Mouse (Mus musculus) midbrain, embryonic 13.5 days (tissue): ENCODE measurements around the gene Arl14. TPM values are rescaled to one million over a fixed set of nuclear protein-coding genes. Genes with fewer than 3 reads are reported as not detected.
"Not testable (repeated sequence)": the region's sequence is repeated elsewhere in the genome, so short reads cannot be mapped to it uniquely, and the experiment has no call there.

Experiments used
- ATAC-seq: fragments of 200-750 bp; cut with Nextera tagmentation; 2 replicates; pipeline ENCODE4 v1.8.0; 2017; ENCODE audit warnings: mild to moderate bottlenecking, moderate TSS enrichment, moderate library complexity
- H3K27ac ChIP-seq: fragments of 300-500 bp; sonication (generic); 2 replicates; pipeline ENCODE4 v1.5.1; 2015; ENCODE audit warnings: inconsistent platforms, mild to moderate bottlenecking, moderate library complexity
- H3K27me3 ChIP-seq: fragments of 300-500 bp; sonication (generic); 2 replicates; pipeline ENCODE4 v1.6.1; 2015; ENCODE audit warnings: mild to moderate bottlenecking, inconsistent platforms
- H3K36me3 ChIP-seq: fragments of 300-500 bp; sonication (generic); 2 replicates; pipeline ENCODE4 v1.6.1; 2015; ENCODE audit warnings: mild to moderate bottlenecking, inconsistent platforms
- H3K4me1 ChIP-seq: fragments of 300-500 bp; sonication (generic); replicated peaks from 2 replicates; pipeline ENCODE4 v1.6.1; 2015; ENCODE audit warnings: inconsistent platforms
- H3K4me2 ChIP-seq: fragments of 300-500 bp; sonication (generic); replicated peaks from 2 replicates; pipeline ENCODE4 v1.6.1; 2015; ENCODE audit warnings: moderate library complexity, mild to moderate bottlenecking, inconsistent platforms
- H3K4me3 ChIP-seq: fragments of 300-500 bp; sonication (generic); replicated peaks from 2 replicates; pipeline ENCODE4 v1.5.1; 2015; ENCODE audit warnings: mild to moderate bottlenecking, inconsistent platforms
- H3K9ac ChIP-seq: fragments of 300-500 bp; sonication (generic); replicated peaks from 2 replicates; pipeline ENCODE4 v1.6.1; 2015; ENCODE audit warnings: mild to moderate bottlenecking, inconsistent platforms
- H3K9me3 ChIP-seq: fragments of 300-500 bp; sonication (generic); 2 replicates; pipeline ENCODE4 v1.6.1; 2016; ENCODE audit warnings: mild to moderate bottlenecking, inconsistent platforms
- WGBS: fragments of 180-500 bp; shearing (Covaris S2); methylation state at CpG from one replicate; pipeline ENCODE4 v1.1.7; 2015; 5-methylcytosine and 5-hydroxymethylcytosine counted together
- polyA plus RNA-seq: library from polyadenylated mRNA; unstranded; fragments of >200 nt; fragmentation: Nextera tagmentation; extraction: Ambion mirVana; gene quantifications from 2 replicates; pipeline ENCODE4 v1.2.1, GENCODE M21; 2015

Gene Arl14
- polyA plus RNA-seq, 1 experiment from 2014 or later: not detected

DNA sequence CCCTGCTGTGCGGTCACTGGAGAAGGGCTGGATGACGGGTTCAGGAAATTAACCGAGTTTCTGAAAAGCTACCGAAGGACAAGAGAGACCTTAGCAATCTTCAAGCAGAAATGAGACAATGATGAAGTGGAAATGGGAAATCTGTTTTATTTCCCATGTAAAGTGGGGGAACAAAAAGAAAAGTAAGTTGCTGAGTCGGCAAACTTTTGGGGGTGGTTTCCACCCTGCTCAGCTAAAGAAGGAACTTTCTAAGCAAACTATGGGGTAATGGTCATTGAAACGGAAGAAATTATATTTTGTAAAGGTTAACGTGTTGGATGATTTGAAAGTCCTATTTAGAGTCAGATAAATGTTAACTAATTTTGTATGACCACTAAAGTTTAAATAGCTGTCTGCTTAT lies 768 bp downstream of the Arl14 start:
- ATAC-seq: no peak
- Histone ChIP-seq H3K4me2 (no peak overlapping the region), H3K27ac (no peak overlapping the region), H3K9ac (no peak overlapping the region), H3K27me3 (no peaks in the 10 kb centered on the region), H3K4me1 (no peaks in the 10 kb centered on the region), H3K4me3 (no peak overlapping the region), H3K36me3 (no peaks in the 10 kb centered on the region), H3K9me3 (no peaks in the 10 kb centered on the region)
- 87% methylated on average over 7 of the region's 7 CpGs for WGBS

DNA sequence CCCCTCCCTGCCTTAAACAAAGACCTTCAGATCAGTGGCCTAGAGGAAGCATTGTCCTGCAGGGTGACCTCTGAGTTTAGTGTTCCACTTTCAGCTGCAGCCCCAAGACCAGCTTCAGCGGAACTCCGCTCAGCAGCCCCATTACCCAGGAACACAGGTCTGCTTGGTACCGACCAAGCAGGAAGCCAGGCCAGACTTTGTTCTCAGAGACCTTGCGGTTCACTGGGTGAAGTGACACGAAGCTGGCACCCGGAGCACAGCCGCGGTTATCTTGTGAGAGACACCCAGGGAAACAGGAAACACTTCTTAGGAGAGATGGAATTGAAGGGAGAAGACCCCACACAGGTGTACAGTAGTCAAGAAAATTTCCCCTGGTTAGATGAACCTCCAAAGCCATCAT lies 1.4 kb downstream of the Arl14 start:
- Histone ChIP-seq H3K9ac (no peak overlapping the region), H3K4me3 (no peak overlapping the region)
- 83% methylated on average over 8 of the region's 8 CpGs for WGBS

DNA sequence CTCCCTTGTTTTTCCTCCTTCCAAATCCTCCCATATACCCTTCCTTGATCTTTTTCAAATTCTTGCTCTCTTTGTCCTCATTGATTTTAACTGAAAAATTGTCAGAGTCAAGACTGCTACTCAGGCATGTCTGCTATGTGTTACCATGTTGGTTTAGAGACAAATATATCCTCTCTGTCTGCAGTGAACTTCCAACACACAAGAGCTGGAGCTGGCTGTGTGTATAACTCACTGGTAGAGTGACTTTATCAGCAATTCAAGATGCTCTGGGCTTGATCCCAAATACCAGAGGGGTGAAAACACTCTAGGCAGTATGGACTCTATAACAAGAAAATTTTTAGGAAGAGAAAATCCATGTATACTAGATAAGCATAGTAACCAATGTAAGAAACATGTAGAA lies 2.8 kb downstream of the Arl14 start:
- Histone ChIP-seq H3K4me2 (no peak overlapping the region), H3K27ac (no peak overlapping the region), H3K36me3 (no peaks in the 10 kb centered on the region), H3K4me3 (no peak overlapping the region), H3K9ac (no peak overlapping the region), H3K27me3 (no peaks in the 10 kb centered on the region), H3K4me1 (no peaks in the 10 kb centered on the region), H3K9me3 (no peaks in the 10 kb centered on the region)
- ATAC-seq: no peak

More for the DNA sequence above, 1.4 kb downstream of the Arl14 start:
- no peaks in the 10 kb centered on the region for H3K4me1 ChIP-seq
- H3K27ac ChIP-seq: no peak overlapping the region
- H3K27me3 ChIP-seq: no peaks in the 10 kb centered on the region
- no peaks in the 10 kb centered on the region for H3K9me3 ChIP-seq
- H3K36me3 ChIP-seq: no peaks in the 10 kb centered on the region
- H3K4me2 ChIP-seq: no peak overlapping the region
- ATAC-seq: no peak

DNA sequence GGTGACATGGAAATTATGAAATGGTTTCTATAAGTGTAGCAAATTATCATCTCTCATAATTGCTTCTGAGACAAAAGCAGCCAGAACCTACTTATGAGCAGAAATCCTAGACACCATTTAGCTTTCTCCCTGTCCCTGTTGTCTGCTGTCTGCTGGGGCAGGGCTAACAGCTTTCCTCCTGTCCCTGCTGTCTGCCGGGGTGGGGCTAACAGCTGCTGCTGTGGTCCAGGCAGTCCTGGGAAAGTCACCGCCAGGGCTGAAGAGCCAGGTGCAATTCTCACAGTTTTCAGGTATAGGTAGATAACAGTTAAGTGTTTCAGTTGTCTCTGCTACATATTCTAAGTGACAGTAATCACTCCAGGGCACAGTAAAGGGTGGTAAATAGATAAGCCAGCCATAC lies 4.3 kb downstream of the Arl14 start:
- Histone ChIP-seq H3K27me3 (no peaks in the 10 kb centered on the region), H3K4me1 (no peaks in the 10 kb centered on the region), H3K9ac (no peak overlapping the region), H3K4me3 (no peak overlapping the region), H3K4me2 (no peak overlapping the region), H3K9me3 (no peaks in the 10 kb centered on the region), H3K27ac (no peak overlapping the region), H3K36me3 (no peaks in the 10 kb centered on the region)
- WGBS: 71% methylated on average over 2 of the region's 2 CpGs
- ATAC-seq: no peak

DNA sequence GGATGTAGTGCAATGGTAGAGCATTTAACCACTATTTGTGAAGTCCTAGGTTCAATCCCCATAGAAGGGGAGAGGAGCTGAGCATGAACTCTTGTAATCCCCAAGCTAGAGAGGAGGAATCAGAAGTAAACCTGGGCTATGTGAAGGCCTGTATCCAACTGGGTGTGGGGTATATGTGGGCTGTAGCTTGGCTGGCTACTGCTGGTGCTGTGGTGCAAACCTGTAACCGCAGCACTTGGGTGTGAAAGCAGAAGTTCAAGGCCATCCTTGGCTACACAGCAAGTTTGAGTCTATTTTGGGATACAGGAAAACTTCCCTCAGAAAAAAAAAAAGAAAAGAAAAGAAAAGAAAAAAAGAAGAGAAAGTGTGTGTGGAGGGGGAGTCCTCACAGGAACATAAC lies 5.8 kb downstream of the Arl14 start:
- no peak overlapping the region for H3K9ac ChIP-seq
- ATAC-seq: no peak
- H3K27ac ChIP-seq: no peak overlapping the region
- no peaks in the 10 kb centered on the region for H3K9me3 ChIP-seq
- 81% methylated on average over 1 of the region's 1 CpGs for whole genome bisulfite sequencing
- no peaks in the 10 kb centered on the region for H3K36me3 ChIP-seq
- no peaks in the 10 kb centered on the region for H3K4me1 ChIP-seq
- H3K27me3 ChIP-seq: no peaks in the 10 kb centered on the region
- H3K4me2 ChIP-seq: no peak overlapping the region
- H3K4me3 ChIP-seq: no peak overlapping the region

DNA sequence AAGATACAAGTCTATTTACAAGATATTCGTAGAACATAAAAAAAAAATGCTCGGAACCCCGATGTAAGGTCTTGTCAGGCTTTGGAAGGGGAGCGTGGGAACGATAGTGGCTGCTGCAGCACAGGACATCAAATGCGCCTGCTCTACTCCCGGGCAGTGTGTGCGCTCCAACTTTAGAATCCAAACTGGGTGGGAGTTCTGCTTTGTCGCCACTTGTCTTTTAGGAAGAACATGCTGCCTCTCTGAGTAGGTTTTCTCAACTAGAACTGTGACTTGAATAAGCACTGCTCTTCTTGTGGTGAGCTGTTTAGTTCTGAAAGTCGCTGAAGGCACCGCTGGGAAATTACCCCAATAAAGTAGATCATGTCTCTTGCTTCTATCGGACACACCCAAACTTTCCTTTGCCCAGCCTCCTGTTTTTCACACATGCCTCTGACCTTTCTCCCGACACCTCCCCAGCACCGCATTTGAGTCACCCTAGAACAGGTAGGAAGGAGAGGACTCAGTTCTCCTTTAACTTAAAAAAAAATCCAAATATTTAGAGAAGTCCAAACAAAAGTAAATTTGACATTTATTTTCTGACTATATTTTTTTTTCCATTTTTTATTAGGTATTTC lies 9.4 kb downstream of the Arl14 start:
- Histone ChIP-seq H3K4me1 (no peaks in the 10 kb centered on the region), H3K9me3 (no peaks in the 10 kb centered on the region), H3K4me3 (no peak overlapping the region), H3K9ac (no peak overlapping the region), H3K36me3 (no peaks in the 10 kb centered on the region), H3K27me3 (no peaks in the 10 kb centered on the region), H3K27ac (no peak overlapping the region), H3K4me2 (no peak overlapping the region)
- no peak for ATAC-seq
- 94% methylated on average over 14 of the region's 14 CpGs for WGBS

DNA sequence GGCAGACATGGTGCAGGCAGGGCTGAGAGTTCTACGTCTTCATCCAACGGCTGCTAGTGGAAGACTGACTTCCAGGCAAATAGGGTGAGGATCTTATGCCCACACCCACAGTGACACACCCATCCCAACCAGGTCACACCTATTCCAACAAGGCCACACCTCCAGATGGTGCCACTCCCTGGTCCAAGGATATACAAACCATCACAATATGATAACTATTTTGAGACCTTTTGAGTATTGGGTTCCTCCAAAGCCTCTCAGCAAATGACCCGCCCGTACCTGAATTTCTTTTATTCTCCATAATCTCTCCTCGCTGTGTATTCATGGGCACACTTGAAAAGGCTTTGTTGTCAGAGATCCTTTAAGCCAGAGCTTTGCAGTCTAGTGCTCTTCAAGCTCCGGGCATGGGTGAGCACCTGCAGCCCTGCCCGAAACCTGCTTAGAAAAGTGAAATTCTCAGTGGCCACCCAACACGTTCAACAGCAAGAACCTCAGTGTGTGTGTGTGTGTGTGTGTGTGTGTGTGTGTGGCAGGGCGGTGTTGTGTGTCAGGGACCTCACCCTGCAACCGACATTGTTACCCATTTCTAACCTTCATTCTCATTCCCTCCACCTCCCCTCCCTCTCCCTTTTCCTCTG lies 11.5 kb downstream of the Arl14 start:
- not testable (repeated sequence) for H3K36me3 ChIP-seq, ATAC-seq, H3K27ac ChIP-seq, H3K9ac ChIP-seq, H3K9me3 ChIP-seq, H3K27me3 ChIP-seq, H3K4me1 ChIP-seq, H3K4me2 ChIP-seq, H3K4me3 ChIP-seq
- 85% methylated on average over 10 of the region's 10 CpGs for WGBS

DNA sequence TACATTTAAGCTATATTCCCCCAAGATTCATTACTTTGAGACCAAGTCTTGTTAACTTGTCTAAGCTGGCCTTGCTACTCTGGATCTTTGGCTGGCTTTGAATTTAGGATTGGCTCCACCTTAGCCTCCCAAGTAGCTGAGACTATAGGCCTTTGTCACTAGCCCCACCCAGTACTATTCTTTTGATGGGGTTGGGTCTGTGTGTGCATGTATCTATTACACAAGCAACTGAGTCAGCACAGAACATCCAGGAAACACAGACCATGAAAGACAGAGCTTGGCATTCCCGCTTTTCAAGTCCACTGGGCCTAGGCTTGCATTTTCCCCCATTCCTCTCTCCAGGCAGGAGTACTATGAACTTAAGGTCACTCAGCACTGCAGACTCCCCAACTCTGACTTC lies 12.3 kb downstream of the Arl14 start:
- H3K9me3 ChIP-seq: no peaks in the 10 kb centered on the region
- no peak for ATAC-seq
- H3K36me3 ChIP-seq: no peaks in the 10 kb centered on the region
- no peaks in the 10 kb centered on the region for H3K27me3 ChIP-seq
- WGBS: 92% methylated on average over 1 of the region's 1 CpGs
- no peak overlapping the region for H3K4me2 ChIP-seq
- no peak overlapping the region for H3K27ac ChIP-seq
- H3K4me3 ChIP-seq: no peak overlapping the region
- H3K9ac ChIP-seq: no peak overlapping the region
- no peaks in the 10 kb centered on the region for H3K4me1 ChIP-seq

DNA sequence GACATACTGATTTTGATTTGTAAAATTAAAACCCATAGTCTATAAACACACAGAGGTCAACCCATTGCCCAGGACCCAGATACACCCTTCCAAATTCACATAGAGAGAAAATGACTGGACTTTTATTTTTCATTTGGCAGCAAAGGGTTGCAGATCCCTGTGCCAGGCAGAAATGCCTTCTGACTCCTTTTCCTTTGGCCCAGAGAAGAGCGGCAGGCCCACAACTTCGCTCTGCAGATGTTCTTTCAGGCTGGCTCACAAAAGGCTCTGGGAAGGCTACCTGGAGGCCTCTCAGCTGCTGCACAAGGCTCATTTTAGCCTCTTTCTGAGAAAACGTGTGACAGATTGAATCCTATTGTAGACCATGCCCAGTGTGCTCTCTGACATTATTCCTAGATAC lies 13.6 kb downstream of the Arl14 start:
- no peak for ATAC-seq
- no peaks in the 10 kb centered on the region for H3K9me3 ChIP-seq
- H3K4me3 ChIP-seq: no peak overlapping the region
- no peaks in the 10 kb centered on the region for H3K4me1 ChIP-seq
- H3K9ac ChIP-seq: no peak overlapping the region
- no peak overlapping the region for H3K4me2 ChIP-seq
- 77% methylated on average over 3 of the region's 3 CpGs for WGBS
- H3K27ac ChIP-seq: no peak overlapping the region
- H3K27me3 ChIP-seq: no peaks in the 10 kb centered on the region
- H3K36me3 ChIP-seq: no peaks in the 10 kb centered on the region

DNA sequence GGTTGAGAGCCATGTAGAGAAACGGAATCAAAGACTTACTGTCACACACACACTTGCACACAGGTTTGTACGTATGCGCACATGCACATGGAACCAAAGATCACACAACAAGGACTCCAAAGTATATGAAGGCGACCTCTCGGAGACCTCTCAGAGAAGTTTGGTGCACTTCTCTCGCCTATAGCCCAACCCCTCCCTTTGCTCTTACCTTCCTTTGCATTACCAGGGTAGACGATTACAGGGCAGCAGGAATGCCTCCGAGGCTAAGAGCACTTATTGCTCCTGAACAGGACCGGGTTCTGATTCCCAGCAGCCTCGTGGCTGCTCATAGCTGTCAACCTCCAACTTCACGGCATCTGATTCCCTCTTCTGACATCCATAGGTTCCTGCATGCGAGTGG lies 14.3 kb downstream of the Arl14 start:
- no peaks in the 10 kb centered on the region for H3K9me3 ChIP-seq
- WGBS: 89% methylated on average over 12 of the region's 12 CpGs
- no peaks in the 10 kb centered on the region for H3K36me3 ChIP-seq
- H3K27ac ChIP-seq: no peak overlapping the region
- no peaks in the 10 kb centered on the region for H3K27me3 ChIP-seq
- H3K4me2 ChIP-seq: no peak overlapping the region
- ATAC-seq: no peak
- no peak overlapping the region for H3K9ac ChIP-seq
- no peak overlapping the region for H3K4me3 ChIP-seq
- no peaks in the 10 kb centered on the region for H3K4me1 ChIP-seq

DNA sequence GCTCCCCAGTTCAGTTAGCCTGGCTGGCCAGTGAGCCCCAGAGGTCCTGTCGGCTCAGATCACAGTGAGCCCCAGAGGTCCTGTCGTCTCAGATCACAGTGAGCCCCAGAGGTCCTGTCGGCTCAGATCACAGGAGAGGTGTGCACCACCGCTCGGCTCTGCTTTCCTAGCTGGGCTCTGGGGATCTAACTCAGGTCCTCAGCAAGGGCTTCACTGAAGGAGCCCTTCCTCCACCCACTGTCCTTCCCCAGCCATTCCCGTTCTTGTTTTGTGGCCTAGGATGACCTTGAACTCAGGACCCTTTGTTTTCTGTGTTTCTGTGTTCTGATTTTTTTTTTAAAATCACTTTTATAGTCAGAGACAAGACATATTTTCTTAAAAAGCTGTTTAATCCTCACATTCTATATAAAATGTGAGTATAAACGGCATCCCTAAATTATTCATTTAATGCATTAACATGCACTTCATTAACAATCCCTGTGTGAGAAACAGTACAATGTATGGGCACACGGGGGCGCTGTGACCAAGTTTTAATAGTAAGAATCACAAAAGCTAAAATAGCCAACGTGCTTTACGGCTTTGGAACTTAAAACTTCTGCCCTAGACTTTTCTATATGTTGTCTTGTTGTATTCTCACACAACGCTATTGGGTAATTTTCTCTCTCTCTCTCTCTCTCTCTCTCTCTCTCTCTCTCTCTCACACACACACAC lies 16.1 kb downstream of the Arl14 start:
- no peak for ATAC-seq
- WGBS: 48% methylated on average over 12 of the region's 12 CpGs
- H3K36me3 ChIP-seq: no peaks in the 10 kb centered on the region

DNA sequence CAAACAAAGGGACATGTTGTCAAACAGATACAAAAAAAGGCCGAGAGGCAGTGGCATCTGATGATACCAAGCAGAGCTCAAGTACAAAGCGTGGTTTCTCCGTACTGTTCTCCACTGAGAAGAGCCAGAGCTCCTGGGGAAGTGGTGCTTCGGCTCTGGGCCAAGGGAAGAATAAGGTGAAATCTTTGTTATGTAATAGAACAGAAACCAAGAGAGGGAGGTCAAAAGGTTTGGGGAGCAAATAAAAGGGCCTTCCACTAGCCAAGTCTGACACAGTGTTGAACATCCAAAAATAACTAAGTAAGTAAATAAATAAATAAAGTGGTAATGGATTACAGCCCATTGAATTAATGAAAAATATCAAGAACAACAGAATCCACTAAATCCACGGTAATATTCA lies 17.0 kb downstream of the Arl14 start:
- WGBS: 78% methylated on average over 5 of the region's 5 CpGs

More for the DNA sequence above, 16.1 kb downstream of the Arl14 start:
- H3K4me2 ChIP-seq: no peak overlapping the region
- no peaks in the 10 kb centered on the region for H3K9me3 ChIP-seq
- H3K9ac ChIP-seq: no peak overlapping the region
- H3K4me1 ChIP-seq: 0 out of 2 replicates have a peak, but pooled peaks cover under 1% of the 10 kb centered on the region
- H3K27ac ChIP-seq: no peak overlapping the region
- H3K27me3 ChIP-seq: no peaks in the 10 kb centered on the region
- H3K4me3 ChIP-seq: no peak overlapping the region

More for the DNA sequence above, 17.0 kb downstream of the Arl14 start:
- no peak overlapping the region for H3K27ac ChIP-seq
- no peak overlapping the region for H3K4me2 ChIP-seq
- no peaks in the 10 kb centered on the region for H3K36me3 ChIP-seq
- no peaks in the 10 kb centered on the region for H3K9me3 ChIP-seq
- H3K27me3 ChIP-seq: no peaks in the 10 kb centered on the region
- ATAC-seq: no peak
- no peak overlapping the region for H3K9ac ChIP-seq
- no peak overlapping the region for H3K4me3 ChIP-seq
- peaks cover 3% of the 10 kb centered on the region; the same call in 1 of the 2 replicates for H3K4me1 ChIP-seq
